Mouse (Mus musculus): ENCODE results near the gene Sema4a. TPM values are rescaled to one million over a fixed set of nuclear protein-coding genes. Genes with fewer than 3 reads are reported as not detected.
A peak's percentile ranks its signal among the peaks of the same experiment; 100 is the strongest.

Sema4a gene
- polyA plus RNA-seq, 1 experiment = 54.3 TPM

DNA sequence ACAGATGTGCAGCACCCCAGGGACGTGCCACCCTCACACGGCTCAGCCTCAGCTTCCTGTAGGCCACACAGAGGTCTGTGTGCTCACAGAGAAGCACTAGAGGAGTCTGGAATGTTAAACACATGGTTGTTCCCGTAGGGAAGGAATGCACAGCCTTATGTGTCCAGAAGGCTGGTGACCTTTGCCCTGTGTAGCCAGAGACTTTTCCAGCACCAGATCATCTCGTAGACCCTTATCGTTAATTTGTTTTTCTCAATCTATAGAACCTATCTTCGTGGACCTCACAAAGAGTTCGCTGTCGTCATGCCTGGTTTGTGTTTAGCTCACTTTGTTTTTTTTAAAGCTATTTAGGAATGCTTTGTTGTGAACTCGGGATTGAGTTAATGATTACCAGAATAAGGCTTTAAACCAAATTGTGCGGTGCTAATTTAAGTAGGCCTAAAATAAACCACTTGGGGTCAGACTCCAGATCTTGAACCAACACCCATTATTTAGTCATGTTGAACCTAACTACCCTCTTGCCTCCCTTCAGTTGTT lies 10.0 kb upstream of the Sema4a start:
- Histone ChIP-seq H3K4me1 (ENCODE audit: control insufficient read depth, insufficient read depth, insufficient read length) (no peaks in the 10 kb centered on the region), H3K4me3 (ENCODE audit: extremely low read depth, insufficient read depth, insufficient read length) (no peak overlapping the region), H3K27ac (ENCODE audit: insufficient read depth, low read length) (no peak overlapping the region), H3K36me3 (ENCODE audit: control insufficient read depth, insufficient read depth, low read length) (no peaks in the 10 kb centered on the region), H3K27me3 (ENCODE audit: control insufficient read depth, insufficient read depth, low read length) (no peaks in the 10 kb centered on the region; the same call in 1 of the 2 replicates)
- TF ChIP-seq CTCF (IDR thresholded peaks at IDR 0.05; ENCODE audit: extremely low read depth, insufficient read depth, insufficient read length, insufficient replicate concordance) (no peak), POLR2A (IDR thresholded peaks at IDR 0.05; ENCODE audit: low read depth, low read length) (no peak)
- no peak for DNase-seq (ENCODE audit: low read depth in 1 of 2, low spot score in 2 of 2)
- WGBS = 77% methylated on average over 10 of the region's 10 CpGs

GRCm38 (mm10) chr3:88469466-88469865 lies 8.5 kb upstream of the Sema4a start:
- no peak for DNase-seq (ENCODE audit: low read depth in 1 of 2, low spot score in 2 of 2)
- 89% methylated on average over 2 of the region's 2 CpGs for WGBS
- H3K4me1 ChIP-seq (ENCODE audit: control insufficient read depth, insufficient read depth, insufficient read length) = no peaks in the 10 kb centered on the region
- no peak overlapping the region for H3K27ac ChIP-seq (ENCODE audit: insufficient read depth, low read length)
- H3K27me3 ChIP-seq (ENCODE audit: control insufficient read depth, insufficient read depth, low read length) = no peaks in the 10 kb centered on the region; the same call in 1 of the 2 replicates
- TF ChIP-seq POLR2A (IDR thresholded peaks at IDR 0.05; ENCODE audit: low read depth, low read length) = no peak
- TF ChIP-seq CTCF (IDR thresholded peaks at IDR 0.05; ENCODE audit: extremely low read depth, insufficient read depth, insufficient read length, insufficient replicate concordance) = no peak
- H3K4me3 ChIP-seq (ENCODE audit: extremely low read depth, insufficient read depth, insufficient read length) = no peak overlapping the region
- no peaks in the 10 kb centered on the region for H3K36me3 ChIP-seq (ENCODE audit: control insufficient read depth, insufficient read depth, low read length)

DNA sequence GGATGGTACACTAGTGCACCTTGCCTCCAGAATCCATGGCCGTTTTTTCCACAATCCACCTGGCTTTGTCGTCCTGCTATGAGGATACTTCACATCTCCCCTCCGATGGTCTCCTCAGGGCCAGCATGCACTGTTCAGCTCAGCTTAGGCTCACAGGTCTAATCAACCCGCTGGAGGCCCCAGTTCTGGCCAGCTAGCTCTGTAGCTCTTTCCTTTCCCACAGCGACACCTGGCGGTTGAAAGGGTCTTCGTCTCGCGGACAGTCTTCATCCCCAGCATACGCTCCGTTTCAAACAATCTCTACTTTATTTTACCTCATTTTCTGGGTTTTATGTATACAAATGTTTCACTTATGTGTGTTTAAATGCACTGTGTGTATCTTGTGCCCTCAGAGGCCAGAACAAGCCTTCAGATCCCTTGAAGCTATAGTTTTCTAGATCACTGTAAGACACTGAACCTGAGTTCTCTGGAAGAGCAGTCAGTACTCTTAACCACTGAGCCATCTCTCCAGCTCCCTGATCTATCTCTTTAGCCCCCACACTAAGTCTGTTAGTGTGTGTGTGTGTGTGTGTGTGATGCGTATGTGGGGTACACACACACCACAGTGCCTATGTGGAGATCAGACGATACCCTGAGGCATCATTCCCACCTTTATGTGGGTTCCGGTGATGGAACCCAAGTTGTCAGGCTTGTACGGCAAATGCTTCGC lies 6.3 kb upstream of the Sema4a start:
- no peak overlapping the region for H3K4me3 ChIP-seq (ENCODE audit: extremely low read depth, insufficient read depth, insufficient read length)
- no peaks in the 10 kb centered on the region for H3K36me3 ChIP-seq (ENCODE audit: control insufficient read depth, insufficient read depth, low read length)
- 32% methylated on average over 16 of the region's 16 CpGs for WGBS
- TF ChIP-seq CTCF (IDR thresholded peaks at IDR 0.05; ENCODE audit: extremely low read depth, insufficient read depth, insufficient read length, insufficient replicate concordance) (peak; percentile 94), POLR2A (IDR thresholded peaks at IDR 0.05; ENCODE audit: low read depth, low read length) (no peak)
- no peak overlapping the region for H3K27ac ChIP-seq (ENCODE audit: insufficient read depth, low read length)
- no peaks in the 10 kb centered on the region for H3K4me1 ChIP-seq (ENCODE audit: control insufficient read depth, insufficient read depth, insufficient read length)
- H3K27me3 ChIP-seq (ENCODE audit: control insufficient read depth, insufficient read depth, low read length) = no peaks in the 10 kb centered on the region; the same call in 1 of the 2 replicates
- DNase-seq (ENCODE audit: low read depth in 1 of 2, low spot score in 2 of 2) = peak; percentile 64 to 84

GRCm38 (mm10) chr3:88465127-88465526 lies 4.1 kb upstream of the Sema4a start:
- TF ChIP-seq CTCF (IDR thresholded peaks at IDR 0.05; ENCODE audit: extremely low read depth, insufficient read depth, insufficient read length, insufficient replicate concordance) (no peak), POLR2A (IDR thresholded peaks at IDR 0.05; ENCODE audit: low read depth, low read length) (no peak)
- no peak for DNase-seq (ENCODE audit: low read depth in 1 of 2, low spot score in 2 of 2)
- 83% methylated on average over 2 of the region's 2 CpGs for WGBS

GRCm38 (mm10) chr3:88464425-88464824 lies 3.4 kb upstream of the Sema4a start:
- no peaks in the 10 kb centered on the region; the same call in 1 of the 2 replicates for H3K27me3 ChIP-seq (ENCODE audit: control insufficient read depth, insufficient read depth, low read length)
- H3K4me3 ChIP-seq (ENCODE audit: extremely low read depth, insufficient read depth, insufficient read length) = no peak overlapping the region
- no peaks in the 10 kb centered on the region for H3K36me3 ChIP-seq (ENCODE audit: control insufficient read depth, insufficient read depth, low read length)
- no peak overlapping the region for H3K27ac ChIP-seq (ENCODE audit: insufficient read depth, low read length)
- WGBS = 28% methylated on average over 3 of the region's 3 CpGs
- H3K4me1 ChIP-seq (ENCODE audit: control insufficient read depth, insufficient read depth, insufficient read length) = no peaks in the 10 kb centered on the region
- DNase-seq (ENCODE audit: low read depth in 1 of 2, low spot score in 2 of 2) = no peak
- no peak for TF ChIP-seq CTCF (IDR thresholded peaks at IDR 0.05; ENCODE audit: extremely low read depth, insufficient read depth, insufficient read length, insufficient replicate concordance)
- TF ChIP-seq POLR2A (IDR thresholded peaks at IDR 0.05; ENCODE audit: low read depth, low read length) = no peak

More at GRCm38 (mm10) chr3:88465127-88465526, 4.1 kb upstream of the Sema4a start:
- H3K4me1 ChIP-seq (ENCODE audit: control insufficient read depth, insufficient read depth, insufficient read length) = no peaks in the 10 kb centered on the region
- H3K4me3 ChIP-seq (ENCODE audit: extremely low read depth, insufficient read depth, insufficient read length) = no peak overlapping the region
- no peak overlapping the region for H3K27ac ChIP-seq (ENCODE audit: insufficient read depth, low read length)
- no peaks in the 10 kb centered on the region; the same call in 1 of the 2 replicates for H3K27me3 ChIP-seq (ENCODE audit: control insufficient read depth, insufficient read depth, low read length)
- H3K36me3 ChIP-seq (ENCODE audit: control insufficient read depth, insufficient read depth, low read length) = no peaks in the 10 kb centered on the region

DNA sequence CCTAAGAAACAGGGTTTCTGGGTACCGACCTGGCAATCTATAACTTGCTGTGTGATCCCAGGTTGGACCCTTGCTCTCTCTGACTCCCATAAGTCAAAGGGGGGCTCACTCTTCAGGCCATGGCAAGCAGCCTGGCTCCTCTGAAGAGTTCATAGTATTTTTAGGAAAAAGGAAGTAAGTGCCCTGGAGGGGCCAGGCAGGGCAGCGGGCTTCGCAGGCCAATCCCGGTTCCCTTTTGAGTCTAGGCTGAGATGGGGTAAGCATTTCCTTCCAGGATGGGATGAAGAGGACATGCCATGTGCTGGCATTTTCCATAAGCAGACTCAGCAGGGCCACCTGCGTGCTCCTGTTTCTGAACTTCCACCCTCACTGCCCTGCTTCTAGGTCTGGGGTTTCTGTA lies 953 bp downstream of the Sema4a start:
- Histone ChIP-seq H3K27ac (ENCODE audit: insufficient read depth, low read length) (no peak overlapping the region), H3K4me3 (ENCODE audit: extremely low read depth, insufficient read depth, insufficient read length) (no peak overlapping the region), H3K27me3 (ENCODE audit: control insufficient read depth, insufficient read depth, low read length) (no peaks in the 10 kb centered on the region), H3K4me1 (ENCODE audit: control insufficient read depth, insufficient read depth, insufficient read length) (peaks cover 5% of the 10 kb centered on the region; the same call in 1 of the 2 replicates), H3K36me3 (ENCODE audit: control insufficient read depth, insufficient read depth, low read length) (no peaks in the 10 kb centered on the region)
- WGBS = 48% methylated on average over 5 of the region's 5 CpGs
- no peak for DNase-seq (ENCODE audit: low read depth in 1 of 2, low spot score in 2 of 2)
- TF ChIP-seq POLR2A (IDR thresholded peaks at IDR 0.05; ENCODE audit: low read depth, low read length) (no peak), CTCF (IDR thresholded peaks at IDR 0.05; ENCODE audit: extremely low read depth, insufficient read depth, insufficient read length, insufficient replicate concordance) (no peak)

DNA sequence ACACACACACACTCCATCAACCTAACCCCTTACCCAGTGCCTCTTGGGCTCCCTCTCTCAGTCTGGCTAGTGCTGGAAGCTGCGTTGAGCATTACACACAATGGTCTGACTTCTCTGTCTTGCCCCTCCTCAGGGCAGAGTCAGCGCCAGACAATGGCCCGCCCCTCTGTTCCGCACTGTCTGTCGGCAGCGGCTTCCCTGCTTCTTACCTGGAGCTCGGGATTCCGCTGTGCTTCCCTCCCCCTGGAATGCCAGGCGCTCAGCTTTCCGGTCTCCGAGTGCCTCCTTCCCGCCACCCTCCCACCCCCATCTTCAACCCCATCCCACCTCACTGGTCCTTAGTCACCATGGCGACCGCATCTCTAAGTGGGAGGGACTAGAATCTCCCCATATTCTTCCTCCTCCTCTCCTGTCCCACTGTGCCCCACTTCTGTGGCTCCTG lies 2.2 kb downstream of the Sema4a start:
- H3K4me1 ChIP-seq (ENCODE audit: control insufficient read depth, insufficient read depth, insufficient read length) = peaks cover 16% of the 10 kb centered on the region; the same call in 1 of the 2 replicates
- H3K27ac ChIP-seq (ENCODE audit: insufficient read depth, low read length) = no peak overlapping the region
- H3K27me3 ChIP-seq (ENCODE audit: control insufficient read depth, insufficient read depth, low read length) = no peaks in the 10 kb centered on the region

More for the DNA sequence above, 2.2 kb downstream of the Sema4a start:
- Histone ChIP-seq H3K4me3 (ENCODE audit: extremely low read depth, insufficient read depth, insufficient read length) (no peak overlapping the region), H3K36me3 (ENCODE audit: control insufficient read depth, insufficient read depth, low read length) (no peaks in the 10 kb centered on the region)
- 24% methylated on average over 14 of the region's 14 CpGs for WGBS
- DNase-seq (ENCODE audit: low read depth in 1 of 2, low spot score in 2 of 2) = no peak
- TF ChIP-seq POLR2A (IDR thresholded peaks at IDR 0.05; ENCODE audit: low read depth, low read length) (no peak), CTCF (IDR thresholded peaks at IDR 0.05; ENCODE audit: extremely low read depth, insufficient read depth, insufficient read length, insufficient replicate concordance) (no peak)
